Mouse (Mus musculus) erythroblast, embryonic 14.5 days (primary cell): ENCODE results near the gene Rab29. TPM values are rescaled to one million over a fixed set of nuclear protein-coding genes. Genes with fewer than 3 reads are reported as not detected.

Experiments
- H3K27me3 ChIP-seq: 2 replicates; pipeline ENCODE4 v1.6.1; 2012; ENCODE audit warnings: inconsistent platforms; ENCODE audit not compliant: control insufficient read depth
- H3K36me3 ChIP-seq: 2 replicates; pipeline ENCODE4 v1.6.1; 2012; ENCODE audit warnings: mild to moderate bottlenecking, inconsistent platforms; ENCODE audit not compliant: control insufficient read depth
- H3K4me1 ChIP-seq: 2 replicates; pipeline ENCODE4 v1.6.1; 2012; ENCODE audit warnings: inconsistent platforms; ENCODE audit not compliant: control insufficient read depth
- H3K4me3 ChIP-seq: replicated peaks from 2 replicates; pipeline ENCODE3; 2012; ENCODE audit warnings: moderate library complexity, mild to moderate bottlenecking, inconsistent platforms
- H3K9me3 ChIP-seq: 2 replicates; pipeline ENCODE4 v1.6.1; 2012; ENCODE audit warnings: low read length, inconsistent platforms, mixed read lengths; ENCODE audit not compliant: control insufficient read depth
- GATA1 ChIP-seq: IDR thresholded peaks from 2 replicates; pipeline ENCODE4 v1.6.1; 2012; ENCODE audit warnings: low read length, inconsistent platforms, mixed read lengths
- TAL1 ChIP-seq: IDR thresholded peaks from 3 replicates; pipeline ENCODE4 v1.6.1; 2012; ENCODE audit warnings: low read length, inconsistent platforms, mixed read lengths
- polyA plus RNA-seq: library from polyadenylated mRNA; stranded (reverse); fragments of >175 nt; gene quantifications from 2 replicates; pipeline ENCODE4 v1.2.3, GENCODE M21; 2012

Gene Rab29
- polyA plus RNA-seq, 1 experiment: 0.15 TPM

GRCm38 (mm10) chr1:131843758-131844157 lies 23.3 kb upstream of the Rab29 start:
- TF ChIP-seq TAL1: no peak
- no peak for TF ChIP-seq GATA1
- H3K9me3 ChIP-seq: no peaks in the 10 kb centered on the region
- H3K4me1 ChIP-seq: no peaks in the 10 kb centered on the region
- H3K36me3 ChIP-seq: peaks cover 5% of the 10 kb centered on the region
- H3K27me3 ChIP-seq: no peaks in the 10 kb centered on the region
- H3K4me3 ChIP-seq: no peak overlapping the region

DNA sequence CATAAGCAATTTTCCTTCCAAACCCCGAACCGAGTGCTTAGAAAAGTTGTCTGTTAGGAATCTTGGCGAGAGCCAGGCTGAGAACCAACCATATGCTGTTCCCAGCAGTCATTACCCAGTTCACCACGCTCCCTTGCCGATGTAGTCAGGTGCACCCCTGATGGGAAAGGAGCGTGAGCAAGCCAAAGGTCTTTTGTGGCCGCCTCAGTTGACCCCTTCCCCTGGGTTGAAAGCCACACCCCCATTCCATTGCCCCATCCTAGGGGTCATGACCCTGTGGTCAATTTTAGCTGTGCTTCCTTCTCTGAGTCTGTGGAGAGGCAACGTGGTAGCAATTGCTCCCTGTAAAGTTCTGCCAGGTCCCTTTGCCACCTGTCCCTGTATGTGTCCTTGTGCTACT lies 22.1 kb upstream of the Rab29 start:
- H3K4me1 ChIP-seq: no peaks in the 10 kb centered on the region
- TF ChIP-seq GATA1 (no peak), TAL1 (no peak)
- no peaks in the 10 kb centered on the region for H3K27me3 ChIP-seq
- no peaks in the 10 kb centered on the region for H3K9me3 ChIP-seq
- H3K4me3 ChIP-seq: no peak overlapping the region
- H3K36me3 ChIP-seq: peaks cover 5% of the 10 kb centered on the region

- TF ChIP-seq GATA1 (no peak), TAL1 (no peak)
- Histone ChIP-seq H3K27me3 (no peaks in the 10 kb centered on the region), H3K9me3 (no peaks in the 10 kb centered on the region), H3K4me3 (no peak overlapping the region), H3K36me3 (no peaks in the 10 kb centered on the region; the same call in none of the 2 replicates), H3K4me1 (no peaks in the 10 kb centered on the region)
Measured at GRCm38 (mm10) chr1:131846255-131846654, 20.8 kb upstream of the Rab29 start.

DNA sequence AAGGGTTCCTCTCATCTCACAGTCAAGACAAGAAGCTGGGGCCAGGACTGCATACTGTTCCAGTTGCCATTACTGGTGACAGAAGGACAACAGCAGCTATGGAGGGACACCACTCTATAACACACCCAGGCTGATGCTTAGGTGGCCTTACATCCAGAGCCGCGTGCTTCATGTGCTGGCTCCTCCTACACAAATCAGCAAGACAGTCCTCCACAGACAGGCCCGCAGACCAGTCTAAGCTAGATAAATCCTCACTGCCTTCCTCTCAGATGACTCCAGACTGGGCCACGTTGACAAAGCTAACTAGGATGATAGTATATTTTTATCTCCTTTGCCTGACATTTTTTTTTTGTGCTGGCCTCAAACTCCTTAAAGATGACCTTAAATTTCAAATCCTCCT lies 5.2 kb upstream of the Rab29 start:
- H3K4me3 ChIP-seq: no peak overlapping the region
- H3K27me3 ChIP-seq: no peaks in the 10 kb centered on the region; the same call in 1 of the 2 replicates
- no peak for TF ChIP-seq TAL1
- TF ChIP-seq GATA1: no peak

DNA sequence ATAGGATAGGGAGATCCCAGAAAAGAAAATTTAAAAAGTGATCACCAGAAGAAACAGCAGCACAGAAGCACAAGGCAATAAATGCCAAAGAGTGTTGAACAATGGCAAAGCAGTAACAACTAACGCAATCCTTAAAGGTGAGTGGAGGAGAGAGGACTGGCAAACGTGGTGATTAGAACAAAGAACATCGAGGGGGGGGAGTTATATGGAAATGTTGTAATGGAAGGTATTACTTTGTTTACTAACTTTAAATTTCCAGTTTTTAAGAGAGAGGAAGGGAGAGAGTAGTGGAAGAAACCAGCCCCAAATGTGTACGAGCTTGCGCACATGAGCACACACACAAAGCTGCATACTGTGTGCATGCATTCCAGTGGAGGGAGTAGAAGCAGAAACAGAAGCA lies 1.4 kb upstream of the Rab29 start:
- peaks cover 13% of the 10 kb centered on the region for H3K4me1 ChIP-seq
- H3K4me3 ChIP-seq: no peak overlapping the region
- TF ChIP-seq GATA1 (no peak), TAL1 (no peak)
- no peaks in the 10 kb centered on the region for H3K36me3 ChIP-seq
- H3K9me3 ChIP-seq: no peaks in the 10 kb centered on the region
- H3K27me3 ChIP-seq: peaks cover 5% of the 10 kb centered on the region

More for the DNA sequence above, 5.2 kb upstream of the Rab29 start:
- Histone ChIP-seq H3K9me3 (no peaks in the 10 kb centered on the region), H3K4me1 (peaks cover 2% of the 10 kb centered on the region), H3K36me3 (no peaks in the 10 kb centered on the region)

DNA sequence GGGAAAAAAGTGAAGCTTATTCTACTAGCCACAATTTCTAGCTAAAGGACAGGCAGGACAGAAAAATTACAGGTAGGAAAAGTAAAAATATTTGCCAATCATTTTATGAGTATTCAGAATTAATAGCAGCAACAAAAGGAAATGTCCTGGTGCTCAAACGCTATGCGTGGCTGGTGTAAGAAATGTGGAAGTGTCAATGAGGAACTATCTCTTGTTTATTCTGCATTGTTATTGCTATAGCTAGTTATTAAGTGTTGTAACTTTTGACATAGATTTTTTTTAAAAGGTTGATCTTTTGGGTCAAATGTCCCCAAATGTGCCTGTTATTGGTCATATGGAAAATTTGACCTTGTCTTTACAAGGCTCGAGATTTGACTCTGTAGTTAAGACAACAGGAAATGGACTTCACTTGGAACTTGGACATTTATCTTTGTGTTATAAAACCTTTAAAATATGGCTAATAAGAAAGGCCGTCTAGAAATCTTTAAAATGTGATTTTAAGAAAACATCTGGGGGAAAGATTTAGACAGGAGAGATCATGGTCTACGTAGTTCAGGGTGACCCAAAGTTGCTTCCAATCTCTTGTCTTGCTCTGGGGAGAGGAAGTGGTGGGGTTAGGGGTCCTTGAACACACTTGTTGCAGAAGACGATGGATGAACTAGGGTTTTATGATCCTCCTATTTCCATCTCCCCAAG lies 572 bp upstream of the Rab29 start:
- H3K9me3 ChIP-seq: no peaks in the 10 kb centered on the region
- TF ChIP-seq GATA1 (no peak), TAL1 (no peak)
- H3K27me3 ChIP-seq: peaks cover 5% of the 10 kb centered on the region
- no peaks in the 10 kb centered on the region for H3K36me3 ChIP-seq
- H3K4me3 ChIP-seq: peak overlapping the region; percentile 80
- peaks cover 13% of the 10 kb centered on the region for H3K4me1 ChIP-seq

GRCm38 (mm10) chr1:131867946-131868290 lies 894 bp downstream of the Rab29 start:
- H3K36me3 ChIP-seq: no peaks in the 10 kb centered on the region; the same call in 1 of the 2 replicates
- H3K9me3 ChIP-seq: no peaks in the 10 kb centered on the region
- TF ChIP-seq GATA1 (no peak), TAL1 (no peak)
- peaks cover 5% of the 10 kb centered on the region for H3K27me3 ChIP-seq
- H3K4me3 ChIP-seq: peak overlapping the region; percentile 80
- H3K4me1 ChIP-seq: peaks cover 13% of the 10 kb centered on the region

GRCm38 (mm10) chr1:131869561-131869960 lies 2.5 kb downstream of the Rab29 start:
- Histone ChIP-seq H3K4me3 (no peak overlapping the region), H3K4me1 (peaks cover 13% of the 10 kb centered on the region), H3K36me3 (no peaks in the 10 kb centered on the region; the same call in 1 of the 2 replicates), H3K9me3 (no peaks in the 10 kb centered on the region), H3K27me3 (peaks cover 5% of the 10 kb centered on the region)
- no peak for TF ChIP-seq GATA1
- no peak; the same call in 2 of the 3 replicates for TF ChIP-seq TAL1

- no peak overlapping the region for H3K4me3 ChIP-seq
- H3K4me1 ChIP-seq: peaks cover 2% of the 10 kb centered on the region
- TF ChIP-seq TAL1: no peak
- no peak for TF ChIP-seq GATA1
- H3K36me3 ChIP-seq: no peaks in the 10 kb centered on the region; the same call in 1 of the 2 replicates
- H3K9me3 ChIP-seq: no peaks in the 10 kb centered on the region
- H3K27me3 ChIP-seq: peaks cover 2% of the 10 kb centered on the region
Measured at GRCm38 (mm10) chr1:131872856-131873255, 5.8 kb downstream of the Rab29 start.
